Mouse (Mus musculus): ENCODE results near the gene Rpa1.
"Not testable (repeated sequence)": the region's sequence is repeated elsewhere in the genome, so short reads cannot be mapped to it uniquely, and the experiment has no call there.

The Rpa1 gene

GRCm38 (mm10) chr11:75348199-75348889 is at the start of gene Rpa1, which contains the start of gene Smyd4:
Gene Rpa1 (minus strand): TSS chr11:75348324.
Gene Smyd4 (plus strand): TSS chr11:75348433.
- DNase-seq = peak; percentile 97

GRCm38 (mm10) chr11:75397452-75397851 is 49.3 kb upstream of the Rpa1 start:
- DNase-seq = no peak

GRCm38 (mm10) chr11:75395611-75396010 is 47.5 kb upstream of the Rpa1 start:
- no peak for DNase-seq

GRCm38 (mm10) chr11:75383529-75383928 is 35.4 kb upstream of the Rpa1 start:
- not testable (repeated sequence) for DNase-seq

- not testable (repeated sequence) for DNase-seq
Measured at GRCm38 (mm10) chr11:75378786-75379185, 30.7 kb upstream of the Rpa1 start.

GRCm38 (mm10) chr11:75377125-75377524 is 29.0 kb upstream of the Rpa1 start:
- no peak for DNase-seq

- no peak for DNase-seq
Measured at GRCm38 (mm10) chr11:75355475-75355874, 7.4 kb upstream of the Rpa1 start.

- no peak for DNase-seq
Measured at GRCm38 (mm10) chr11:75351225-75351624, 3.1 kb upstream of the Rpa1 start.

GRCm38 (mm10) chr11:75348890-75349261 is 752 bp upstream of the Rpa1 start:
- DNase-seq = no peak

GRCm38 (mm10) chr11:75347596-75347995 is 528 bp downstream of the Rpa1 start:
- no peak for DNase-seq

GRCm38 (mm10) chr11:75347188-75347585 is 937 bp downstream of the Rpa1 start:
- no peak for DNase-seq

GRCm38 (mm10) chr11:75346556-75347187 is 1.5 kb downstream of the Rpa1 start:
- no peak for DNase-seq

GRCm38 (mm10) chr11:75344716-75345115 is 3.4 kb downstream of the Rpa1 start:
- DNase-seq = no peak

GRCm38 (mm10) chr11:75344163-75344562 is 4.0 kb downstream of the Rpa1 start:
- no peak for DNase-seq

GRCm38 (mm10) chr11:75343096-75343495 is 5.0 kb downstream of the Rpa1 start:
- DNase-seq = no peak

- DNase-seq = no peak
Measured at GRCm38 (mm10) chr11:75340698-75341345, 7.3 kb downstream of the Rpa1 start.

- no peak for DNase-seq
Measured at GRCm38 (mm10) chr11:75340076-75340475, 8.0 kb downstream of the Rpa1 start.

GRCm38 (mm10) chr11:75337246-75337645 is 10.9 kb downstream of the Rpa1 start:
- DNase-seq = no peak

- peak; percentile 43 for DNase-seq
Measured at GRCm38 (mm10) chr11:75336676-75337075, 11.4 kb downstream of the Rpa1 start.

- DNase-seq = no peak
Measured at GRCm38 (mm10) chr11:75325969-75326311, 22.2 kb downstream of the Rpa1 start.

GRCm38 (mm10) chr11:75325116-75325968 is 22.8 kb downstream of the Rpa1 start:
- no peak for DNase-seq

- DNase-seq = no peak
Measured at GRCm38 (mm10) chr11:75324433-75324832, 23.7 kb downstream of the Rpa1 start.

GRCm38 (mm10) chr11:75323326-75323737 is 24.8 kb downstream of the Rpa1 start:
- peak; percentile 26 for DNase-seq

Measured in thymus, postnatal 25 days (tissue).